Mouse (Mus musculus): ENCODE measurements around the gene Eya4. TPM values are rescaled to one million over a fixed set of nuclear protein-coding genes. Genes with fewer than 3 reads are reported as not detected.

Eya4 gene
- polyA plus RNA-seq, 1 experiment: 34.4 TPM

DNA sequence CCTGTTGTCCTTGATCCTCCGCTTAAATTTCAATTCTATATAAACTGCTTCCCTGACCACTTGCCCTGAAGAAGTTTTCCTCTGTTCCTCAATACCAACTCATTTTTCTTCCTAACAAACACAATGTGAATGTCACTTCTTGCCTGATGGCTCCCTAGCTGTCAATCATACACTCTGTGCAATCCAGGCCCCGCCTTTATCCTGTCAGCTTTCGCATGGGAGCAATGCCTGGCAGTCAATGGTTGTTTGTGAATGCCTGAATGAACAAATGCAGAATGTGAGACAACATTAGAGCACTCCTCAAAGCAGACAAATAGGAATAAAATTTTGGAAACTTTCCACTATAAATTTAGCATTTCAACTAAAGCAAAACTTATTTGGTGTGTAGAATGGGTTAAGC lies 104.1 kb downstream of the Eya4 start:
- Histone ChIP-seq H3K4me3 (ENCODE audit: insufficient read depth, low read length) (no peak overlapping the region), H3K27ac (ENCODE audit: insufficient read depth, low read length) (no peak overlapping the region), H3K4me1 (ENCODE audit: control insufficient read depth, insufficient read depth, low read length) (no peaks in the 10 kb centered on the region)
- TF ChIP-seq POLR2A (IDR thresholded peaks at IDR 0.05; ENCODE audit: low read depth, low read length) (no peak), CTCF (IDR thresholded peaks at IDR 0.05; ENCODE audit: borderline replicate concordance, insufficient read depth, low read length) (no peak)

DNA sequence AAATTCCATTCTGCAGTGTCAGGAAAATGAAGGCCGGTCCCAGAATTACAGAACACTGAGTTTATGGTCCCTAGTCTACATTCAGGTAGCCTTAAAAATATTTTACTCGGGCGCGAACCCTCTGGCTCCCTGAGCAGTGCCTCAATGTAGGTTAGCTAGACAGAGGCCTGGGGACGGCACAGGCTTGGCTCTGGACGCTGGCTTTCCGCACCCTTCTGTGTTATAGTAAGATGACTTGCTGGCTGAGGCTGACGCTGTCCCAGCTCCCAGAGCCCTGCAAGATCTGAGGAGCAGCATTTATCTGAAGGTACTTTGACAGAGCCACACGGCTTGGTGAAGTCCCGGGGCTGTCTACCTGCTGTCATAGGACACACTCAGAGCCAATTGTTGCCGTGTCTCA lies 113.7 kb downstream of the Eya4 start:
- no peak overlapping the region for H3K27ac ChIP-seq (ENCODE audit: insufficient read depth, low read length)
- H3K4me3 ChIP-seq (ENCODE audit: insufficient read depth, low read length): no peak overlapping the region
- H3K4me1 ChIP-seq (ENCODE audit: control insufficient read depth, insufficient read depth, low read length): no peaks in the 10 kb centered on the region; the same call in 1 of the 2 replicates
- TF ChIP-seq POLR2A (IDR thresholded peaks at IDR 0.05; ENCODE audit: low read depth, low read length): no peak
- TF ChIP-seq CTCF (IDR thresholded peaks at IDR 0.05; ENCODE audit: borderline replicate concordance, insufficient read depth, low read length): no peak

DNA sequence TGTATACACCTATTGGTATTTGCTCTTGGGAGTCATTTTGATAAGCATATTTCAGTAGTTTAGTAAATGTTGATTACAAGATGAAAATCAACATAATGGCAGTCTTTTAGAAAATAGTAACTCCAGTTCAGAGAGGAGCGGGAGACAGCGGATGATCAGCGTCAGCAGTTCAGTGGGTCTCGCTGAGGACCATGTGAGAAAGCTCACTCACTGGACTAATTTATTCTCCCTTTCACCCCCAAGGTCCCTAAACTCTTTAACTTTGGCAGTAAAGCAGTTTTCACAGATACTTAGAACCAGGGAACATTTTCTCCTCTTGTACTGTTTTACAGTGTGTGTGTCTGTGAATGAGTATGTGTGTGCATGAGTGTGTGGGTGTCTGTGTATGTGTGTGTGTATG lies 115.2 kb downstream of the Eya4 start:
- no peak overlapping the region for H3K4me3 ChIP-seq (ENCODE audit: insufficient read depth, low read length)
- TF ChIP-seq POLR2A (IDR thresholded peaks at IDR 0.05; ENCODE audit: low read depth, low read length) (no peak), CTCF (IDR thresholded peaks at IDR 0.05; ENCODE audit: borderline replicate concordance, insufficient read depth, low read length) (no peak)
- H3K4me1 ChIP-seq (ENCODE audit: control insufficient read depth, insufficient read depth, low read length): no peaks in the 10 kb centered on the region; the same call in 1 of the 2 replicates
- H3K27ac ChIP-seq (ENCODE audit: insufficient read depth, low read length): no peak overlapping the region

DNA sequence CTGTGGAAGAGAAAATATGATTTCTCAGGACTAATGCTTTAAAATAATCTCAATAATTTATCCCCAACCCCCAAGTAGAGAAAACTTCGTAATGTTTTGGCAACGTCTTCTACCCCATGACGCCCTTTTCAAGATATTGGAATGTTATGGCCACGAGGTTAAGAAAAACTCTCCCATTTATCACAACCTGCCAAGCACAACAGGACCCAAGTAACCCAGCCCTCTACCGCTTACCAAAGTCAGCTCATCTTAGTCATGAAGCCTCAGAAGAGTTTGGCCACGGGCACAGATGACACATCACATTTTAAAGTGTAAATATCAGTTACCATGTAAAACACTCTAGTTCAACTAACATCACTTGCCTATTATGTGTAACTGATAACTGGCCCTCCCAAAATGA lies 117.2 kb downstream of the Eya4 start:
- H3K4me3 ChIP-seq (ENCODE audit: insufficient read depth, low read length): no peak overlapping the region
- TF ChIP-seq CTCF (IDR thresholded peaks at IDR 0.05; ENCODE audit: borderline replicate concordance, insufficient read depth, low read length): no peak
- TF ChIP-seq POLR2A (IDR thresholded peaks at IDR 0.05; ENCODE audit: low read depth, low read length): no peak
- no peaks in the 10 kb centered on the region; the same call in 1 of the 2 replicates for H3K4me1 ChIP-seq (ENCODE audit: control insufficient read depth, insufficient read depth, low read length)
- H3K27ac ChIP-seq (ENCODE audit: insufficient read depth, low read length): no peak overlapping the region

DNA sequence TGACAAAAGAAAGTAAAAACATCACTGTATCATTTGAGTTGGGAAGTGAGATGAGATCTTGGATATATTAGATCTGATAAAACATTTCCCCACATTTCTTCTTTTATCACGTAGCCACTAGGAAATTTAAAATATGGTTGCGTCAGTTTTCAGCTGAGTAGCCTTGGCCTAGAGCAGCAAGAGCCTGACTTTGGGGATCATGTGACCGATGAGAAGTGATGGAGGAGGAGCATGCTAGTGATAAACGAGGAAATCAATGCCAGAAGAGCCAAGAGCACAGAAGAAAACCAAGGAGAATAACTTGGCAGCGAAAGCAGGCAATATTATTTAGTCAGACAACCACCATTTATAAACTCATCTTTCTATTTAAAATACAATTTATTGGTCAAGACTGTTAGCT lies 119.7 kb downstream of the Eya4 start:
- peak overlapping the region; percentile 8; the same call in 1 of the 2 replicates for H3K27ac ChIP-seq (ENCODE audit: insufficient read depth, low read length)
- H3K4me3 ChIP-seq (ENCODE audit: insufficient read depth, low read length): no peak overlapping the region
- TF ChIP-seq POLR2A (IDR thresholded peaks at IDR 0.05; ENCODE audit: low read depth, low read length): no peak
- TF ChIP-seq CTCF (IDR thresholded peaks at IDR 0.05; ENCODE audit: borderline replicate concordance, insufficient read depth, low read length): no peak
- H3K4me1 ChIP-seq (ENCODE audit: control insufficient read depth, insufficient read depth, low read length): no peaks in the 10 kb centered on the region

DNA sequence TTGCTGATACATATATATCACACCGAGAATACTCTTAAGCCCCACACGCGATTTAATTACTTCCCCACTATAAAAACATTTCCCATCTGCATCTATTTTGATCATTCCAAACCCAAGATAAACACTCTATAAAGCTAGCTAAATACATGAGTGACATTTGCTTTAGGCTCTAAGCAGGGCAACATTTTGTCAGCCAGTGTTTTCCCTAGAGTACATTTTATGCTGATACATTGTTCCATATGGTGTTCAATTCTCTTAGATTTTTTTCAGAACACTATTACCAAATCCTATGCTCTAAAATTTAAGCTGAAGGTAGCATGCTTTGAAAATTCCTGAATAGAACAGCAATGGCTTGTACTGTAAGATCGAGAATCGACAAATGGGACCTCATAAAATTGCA lies 127.2 kb downstream of the Eya4 start:
- TF ChIP-seq POLR2A (IDR thresholded peaks at IDR 0.05; ENCODE audit: low read depth, low read length) (no peak), CTCF (IDR thresholded peaks at IDR 0.05; ENCODE audit: borderline replicate concordance, insufficient read depth, low read length) (no peak)
- Histone ChIP-seq H3K27ac (ENCODE audit: insufficient read depth, low read length) (no peak overlapping the region), H3K4me3 (ENCODE audit: insufficient read depth, low read length) (no peak overlapping the region), H3K4me1 (ENCODE audit: control insufficient read depth, insufficient read depth, low read length) (no peaks in the 10 kb centered on the region)

DNA sequence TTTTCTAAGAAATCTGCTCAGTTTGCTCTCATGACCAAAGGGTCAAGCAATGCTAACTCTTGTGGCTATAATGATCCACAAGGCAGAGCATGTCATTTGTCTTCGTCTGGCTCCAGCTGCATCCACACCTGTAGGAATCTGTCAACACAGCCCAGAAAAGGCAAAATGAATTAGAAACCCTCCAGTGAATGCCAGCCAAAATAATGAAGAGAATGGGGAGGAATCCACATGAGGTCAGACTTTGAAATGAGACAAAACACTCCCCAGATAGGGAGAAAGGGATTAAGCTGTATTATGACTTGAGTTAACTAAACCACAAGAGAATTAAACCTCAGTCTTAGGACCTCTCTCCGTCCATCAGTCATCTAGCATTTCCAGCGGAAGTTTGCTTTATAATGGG lies 130.2 kb downstream of the Eya4 start:
- Histone ChIP-seq H3K4me3 (ENCODE audit: insufficient read depth, low read length) (no peak overlapping the region), H3K4me1 (ENCODE audit: control insufficient read depth, insufficient read depth, low read length) (no peaks in the 10 kb centered on the region), H3K27ac (ENCODE audit: insufficient read depth, low read length) (no peak overlapping the region)
- no peak for TF ChIP-seq CTCF (IDR thresholded peaks at IDR 0.05; ENCODE audit: borderline replicate concordance, insufficient read depth, low read length)
- no peak for TF ChIP-seq POLR2A (IDR thresholded peaks at IDR 0.05; ENCODE audit: low read depth, low read length)

DNA sequence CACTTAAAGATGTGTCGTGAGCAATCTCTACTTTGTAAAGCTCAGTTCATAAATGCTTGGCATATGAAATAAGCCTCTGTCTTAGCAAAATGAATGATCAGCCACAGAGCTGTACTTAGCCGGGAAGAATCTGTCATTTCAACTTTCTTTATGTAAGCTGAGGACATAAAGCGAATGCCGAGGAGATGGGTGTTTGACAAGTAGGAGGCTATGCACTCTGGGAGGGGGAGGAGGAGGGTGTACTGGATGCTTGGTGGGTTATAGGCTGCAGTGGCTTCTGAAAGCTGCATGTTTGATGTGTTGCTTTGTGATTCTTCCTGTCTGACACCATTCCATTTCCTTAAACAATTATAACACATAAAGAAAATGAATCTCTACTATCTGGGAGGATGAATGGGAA lies 133.8 kb downstream of the Eya4 start:
- Histone ChIP-seq H3K27ac (ENCODE audit: insufficient read depth, low read length) (no peak overlapping the region), H3K4me1 (ENCODE audit: control insufficient read depth, insufficient read depth, low read length) (no peaks in the 10 kb centered on the region), H3K4me3 (ENCODE audit: insufficient read depth, low read length) (no peak overlapping the region)
- TF ChIP-seq POLR2A (IDR thresholded peaks at IDR 0.05; ENCODE audit: low read depth, low read length): no peak
- no peak for TF ChIP-seq CTCF (IDR thresholded peaks at IDR 0.05; ENCODE audit: borderline replicate concordance, insufficient read depth, low read length)

DNA sequence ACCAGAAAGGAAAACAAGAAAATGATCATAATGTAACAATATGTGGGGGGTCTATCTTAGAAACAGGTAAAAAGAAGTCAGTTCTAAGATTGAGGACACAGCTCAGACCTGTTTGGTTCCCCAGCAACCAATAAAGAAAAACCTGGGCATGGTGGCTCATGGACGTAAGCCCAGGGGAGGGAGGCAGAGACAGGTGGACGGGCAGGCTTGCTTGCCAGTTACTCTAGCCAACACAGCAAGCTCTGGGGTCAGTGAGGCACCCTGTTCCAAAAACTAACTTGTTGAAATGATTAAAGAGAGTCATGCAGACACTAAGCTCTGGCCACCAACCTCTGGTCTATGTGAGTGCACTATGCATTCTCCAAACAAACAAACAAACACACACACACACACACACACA lies 139.2 kb downstream of the Eya4 start:
- no peak for TF ChIP-seq CTCF (IDR thresholded peaks at IDR 0.05; ENCODE audit: borderline replicate concordance, insufficient read depth, low read length)
- TF ChIP-seq POLR2A (IDR thresholded peaks at IDR 0.05; ENCODE audit: low read depth, low read length): no peak
- Histone ChIP-seq H3K4me1 (ENCODE audit: control insufficient read depth, insufficient read depth, low read length) (no peaks in the 10 kb centered on the region), H3K27ac (ENCODE audit: insufficient read depth, low read length) (no peak overlapping the region), H3K4me3 (ENCODE audit: insufficient read depth, low read length) (no peak overlapping the region)

DNA sequence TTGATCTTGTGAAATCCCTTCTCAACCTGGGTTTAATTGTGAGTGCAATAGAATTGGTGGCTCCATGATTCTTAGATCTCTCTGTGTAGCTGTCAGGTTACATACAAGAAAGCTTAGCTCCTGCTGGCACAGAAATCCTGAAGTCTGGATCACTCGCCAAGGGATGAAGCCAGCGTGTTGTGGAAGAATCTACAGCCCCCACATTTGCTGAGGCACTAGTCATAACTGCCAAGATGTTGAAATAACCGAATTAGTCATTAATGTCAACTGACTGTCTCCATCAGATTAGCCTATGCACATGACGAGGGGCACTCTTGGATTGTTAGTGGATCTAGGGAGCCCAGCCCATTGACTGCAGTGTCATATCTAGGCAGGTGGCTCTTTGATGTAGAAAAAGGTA lies 146.7 kb downstream of the Eya4 start:
- peaks cover 13% of the 10 kb centered on the region for H3K4me1 ChIP-seq (ENCODE audit: control insufficient read depth, insufficient read depth, low read length)
- TF ChIP-seq CTCF (IDR thresholded peaks at IDR 0.05; ENCODE audit: borderline replicate concordance, insufficient read depth, low read length) (no peak), POLR2A (IDR thresholded peaks at IDR 0.05; ENCODE audit: low read depth, low read length) (no peak)

More for the DNA sequence above, 146.7 kb downstream of the Eya4 start:
- H3K27ac ChIP-seq (ENCODE audit: insufficient read depth, low read length): peak overlapping the region; percentile 97
- H3K4me3 ChIP-seq (ENCODE audit: insufficient read depth, low read length): no peak overlapping the region

All from embryonic fibroblast, embryonic 13.5 days (primary cell).